Mouse (Mus musculus): ENCODE results near the gene Atp2a1. TPM values are rescaled to one million over a fixed set of nuclear protein-coding genes. Genes with fewer than 3 reads are reported as not detected.

Atp2a1 gene
- total and polyA plus RNA-seq, 3 experiments: 0.38 to 0.74 TPM; not detected in 1

GRCm38 (mm10) chr7:126417606-126418005 lies 45.3 kb downstream of the Atp2a1 start:
- in situ Hi-C loops (cut with MboI; ENCODE audit: low pct_ligation_motif_present, low pct_unique_long_range_greater_than_20kb, low sequenced_read_pairs) (no loop called here), dilution Hi-C loops (cut with MboI; ENCODE audit: extremely low pct_ligation_motif_present, extremely low pct_unique_long_range_greater_than_20kb, low sequenced_read_pairs) (no loop called here)
- Histone ChIP-seq H3K79me2 (replicated peaks; ENCODE audit: control insufficient read depth, extremely low read depth, insufficient read depth, poor library complexity, severe bottlenecking) (peaks cover 21% of the 10 kb centered on the region), H3K4me1 (ENCODE audit: control insufficient read depth in 1 of 2, insufficient read depth in 2 of 2) (peaks cover 34 to 51% of the 10 kb centered on the region in 2 experiments), H3K4me3 (replicated peaks in 1 of 3; ENCODE audit: low read depth in 2 of 3, low read length in 2 of 3, poor library complexity in 1 of 3) (no peak overlapping the region), H3K36me3 (replicated peaks in 1 of 2; ENCODE audit: control insufficient read depth in 1 of 2, insufficient read depth in 1 of 2, low read length in 1 of 2) (peaks cover 4 to 14% of the 10 kb centered on the region in 2 experiments), H3K9ac (ENCODE audit: insufficient read depth, low read depth) (peak overlapping the region; percentile 23; the same call in 1 of the 2 replicates), H3K9me3 (replicated peaks; ENCODE audit: low read length) (peaks cover 10% of the 10 kb centered on the region), H3K27me3 (replicated peaks) (no peaks in the 10 kb centered on the region), H3K4me2 (ENCODE audit: insufficient read depth, low read depth, poor library complexity, severe bottlenecking) (no peak overlapping the region), H3K27ac (ENCODE audit: insufficient read depth, low read depth) (peak overlapping the region; percentile 100)
- no peak for DNase-seq (ENCODE audit: extremely low read depth)
- TF ChIP-seq JUN (IDR thresholded peaks at IDR 0.05; ENCODE audit: insufficient read depth, low read depth, low read length) (no peak), MAX (IDR thresholded peaks at IDR 0.05; ENCODE audit: low read length) (peak; percentile 56; the same call in 1 of the 2 replicates), POLR2A (IDR thresholded peaks at IDR 0.05; ENCODE audit: low read depth, low read length) (0 out of 2 replicates have a peak, but pooled peaks have one; percentile 6)

- Histone ChIP-seq H3K36me3 (replicated peaks in 1 of 2; ENCODE audit: control insufficient read depth in 1 of 2, insufficient read depth in 1 of 2, low read length in 1 of 2) (peaks cover 10 to 19% of the 10 kb centered on the region in 2 experiments), H3K27ac (ENCODE audit: insufficient read depth, low read depth) (peak overlapping the region; percentile 100), H3K9ac (ENCODE audit: insufficient read depth, low read depth) (peak overlapping the region; percentile 23; the same call in 1 of the 2 replicates), H3K9me3 (replicated peaks; ENCODE audit: low read length) (peaks cover 9% of the 10 kb centered on the region), H3K79me2 (replicated peaks; ENCODE audit: control insufficient read depth, extremely low read depth, insufficient read depth, poor library complexity, severe bottlenecking) (peaks cover 23% of the 10 kb centered on the region), H3K4me3 (replicated peaks in 1 of 3; ENCODE audit: low read depth in 2 of 3, low read length in 2 of 3, poor library complexity in 1 of 3) (peak overlapping the region in 1 of 3 experiments; percentile 6), H3K27me3 (replicated peaks) (no peaks in the 10 kb centered on the region), H3K4me1 (ENCODE audit: control insufficient read depth in 1 of 2, insufficient read depth in 2 of 2) (peaks cover 38 to 56% of the 10 kb centered on the region in 2 experiments), H3K4me2 (ENCODE audit: insufficient read depth, low read depth, poor library complexity, severe bottlenecking) (peak overlapping the region; percentile 35)
- DNase-seq (ENCODE audit: extremely low read depth): peak; percentile 65
- in situ Hi-C loops (cut with MboI; ENCODE audit: low pct_ligation_motif_present, low pct_unique_long_range_greater_than_20kb, low sequenced_read_pairs): no loop called here
- dilution Hi-C loops (cut with MboI; ENCODE audit: extremely low pct_ligation_motif_present, extremely low pct_unique_long_range_greater_than_20kb, low sequenced_read_pairs): no loop called here
- TF ChIP-seq TCF12 (IDR thresholded peaks at IDR 0.05; ENCODE audit: low read depth, low read length) (no peak), CHD1 (IDR thresholded peaks at IDR 0.05; ENCODE audit: low read depth, low read length) (no peak), NELFE (IDR thresholded peaks at IDR 0.05; ENCODE audit: low read depth, low read length) (no peak), MAZ (IDR thresholded peaks at IDR 0.05; ENCODE audit: low read depth, low read length) (no peak), RCOR1 (conservative IDR thresholded peaks at IDR 0.05; ENCODE audit: low read depth, low read length) (no peak; the same call in 1 of the 2 replicates), KAT2A (IDR thresholded peaks at IDR 0.05; ENCODE audit: insufficient replicate concordance, low read length) (no peak), TBP (conservative IDR thresholded peaks at IDR 0.05; ENCODE audit: low read depth, low read length) (no peak), E2F4 (IDR thresholded peaks at IDR 0.05; ENCODE audit: insufficient replicate concordance, low read depth, low read length) (no peak), IRF4 (IDR thresholded peaks at IDR 0.05; ENCODE audit: low read depth, low read length) (peak; percentile 37), GABPA (IDR thresholded peaks at IDR 0.05; ENCODE audit: insufficient replicate concordance, low read depth, low read length) (no peak), CTCF (conservative IDR thresholded peaks at IDR 0.05 in 1 of 2, IDR thresholded peaks at IDR 0.05 in 1 of 2; ENCODE audit: low read depth in 2 of 2, low read length in 2 of 2) (no peak), USF2 (conservative IDR thresholded peaks at IDR 0.05; ENCODE audit: low read depth, low read length) (no peak), POLR2AphosphoS2 (IDR thresholded peaks at IDR 0.05; ENCODE audit: low read depth, low read length) (no peak), ZC3H11A (IDR thresholded peaks at IDR 0.05; ENCODE audit: low read depth, low read length) (no peak), MAFK (IDR thresholded peaks at IDR 0.05; ENCODE audit: insufficient replicate concordance, low read length) (no peak), MEF2A (IDR thresholded peaks at IDR 0.05; ENCODE audit: borderline replicate concordance, low read depth, low read length) (peak; percentile 11; the same call in 1 of the 2 replicates), USF1 (IDR thresholded peaks at IDR 0.05; ENCODE audit: low read depth, low read length) (no peak), SMC3 (IDR thresholded peaks at IDR 0.05; ENCODE audit: low read depth, low read length) (peak; percentile 2; the same call in 1 of the 2 replicates), ELF1 (IDR thresholded peaks at IDR 0.05; ENCODE audit: low read depth, low read length) (peak; percentile 6; the same call in 1 of the 2 replicates), BHLHE40 (IDR thresholded peaks at IDR 0.05; ENCODE audit: low read depth, low read length) (peak; percentile 4; the same call in 1 of the 2 replicates), POLR2A (IDR thresholded peaks at IDR 0.05; ENCODE audit: low read depth, low read length) (no peak), EP300 (IDR thresholded peaks at IDR 0.05; ENCODE audit: low read length) (0 out of 2 replicates have a peak, but pooled peaks have one; percentile 5), ETS1 (conservative IDR thresholded peaks at IDR 0.05; ENCODE audit: low read depth, low read length) (no peak), MXI1 (IDR thresholded peaks at IDR 0.05; ENCODE audit: low read depth, low read length) (no peak), RAD21 (IDR thresholded peaks at IDR 0.05; ENCODE audit: low read depth, low read length) (no peak), HCFC1 (IDR thresholded peaks at IDR 0.05; ENCODE audit: low read depth, low read length) (no peak), CHD2 (IDR thresholded peaks at IDR 0.05; ENCODE audit: low read length) (no peak), ZNF384 (IDR thresholded peaks at IDR 0.05; ENCODE audit: low read depth, low read length) (no peak), MYC (IDR thresholded peaks at IDR 0.05; ENCODE audit: low read depth, low read length) (no peak), UBTF (IDR thresholded peaks at IDR 0.05; ENCODE audit: low read depth, low read length) (no peak; the same call in 1 of the 2 replicates), PAX5 (IDR thresholded peaks at IDR 0.05; ENCODE audit: low read length) (no peak), JUN (IDR thresholded peaks at IDR 0.05; ENCODE audit: insufficient read depth, low read depth, low read length) (no peak)
Measured at GRCm38 (mm10) chr7:126417045-126417444, 45.9 kb downstream of the Atp2a1 start.

All from CH12.LX (cell line).